Mouse (Mus musculus) right cerebral cortex, postnatal 25 days (tissue): ENCODE measurements around the gene Dio1.

Experiments
- DNase-seq: peaks from one replicate; pipeline ENCODE4 v3.0.0; 2022

The Dio1 gene

DNA sequence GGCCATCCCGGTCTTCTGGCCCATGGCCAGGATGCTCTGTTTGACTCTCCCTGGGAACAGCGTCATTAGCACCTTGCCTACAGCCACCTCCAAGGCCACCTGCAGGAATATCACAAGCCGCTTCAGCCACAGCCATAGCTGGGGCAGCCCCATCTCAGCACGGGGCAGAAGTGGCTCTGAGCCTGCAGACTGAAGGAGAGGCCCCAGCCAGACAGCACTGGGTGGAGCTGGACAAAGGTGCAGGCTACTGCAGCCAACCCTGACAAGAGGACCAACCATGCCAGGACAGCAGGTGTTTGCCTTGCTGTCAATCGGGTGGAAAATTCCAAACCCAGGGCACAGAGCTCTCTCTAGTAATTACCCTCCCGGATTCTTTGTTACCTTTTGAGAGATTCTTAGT lies at the start of gene Dio1:
TSS of gene Dio1 (minus strand) at position 204 of the 400 bp plus-strand sequence.
- no peak for DNase-seq

DNA sequence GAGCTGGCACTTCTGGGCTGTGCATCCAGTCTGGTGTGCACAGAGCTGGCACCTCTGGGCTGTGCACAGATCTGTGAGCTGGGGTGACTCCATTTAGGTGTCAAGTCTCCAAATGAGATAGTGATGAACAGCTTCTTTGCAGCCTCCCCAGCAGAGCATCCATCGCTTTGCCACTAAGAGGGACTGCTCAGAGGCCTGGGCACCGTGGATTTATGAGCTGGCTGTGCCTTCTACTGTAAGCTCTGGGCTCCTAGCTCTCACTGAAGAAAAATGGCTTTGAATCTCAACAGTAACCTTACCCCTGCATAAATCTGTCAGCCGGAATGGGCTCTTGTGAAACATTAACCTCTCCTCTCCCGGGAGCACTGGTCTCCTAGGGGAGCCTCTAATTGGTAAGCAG lies 47.6 kb upstream of the Dio1 start:
- no peak for DNase-seq

- no peak for DNase-seq
Measured at GRCm38 (mm10) chr4:107354126-107354525, 47.2 kb upstream of the Dio1 start.

DNA sequence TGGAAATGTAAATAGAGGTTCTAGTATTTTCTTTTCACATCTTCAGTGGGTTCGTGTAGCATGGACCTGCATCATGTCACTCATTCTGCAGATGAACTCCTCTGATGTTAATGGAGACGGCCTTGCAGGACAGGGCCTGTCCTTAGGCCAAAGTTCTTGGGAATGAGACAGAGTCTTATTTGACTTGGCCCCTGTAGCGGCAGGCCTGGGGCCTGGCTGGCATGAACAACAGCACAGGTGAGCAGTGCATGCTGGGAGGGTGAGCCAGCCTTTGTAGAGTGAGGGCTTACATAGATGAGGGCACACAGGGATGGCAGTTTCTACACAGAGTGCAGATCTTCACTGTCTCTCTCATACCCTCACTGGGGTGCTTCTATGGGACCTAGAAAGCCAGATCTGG lies 46.6 kb upstream of the Dio1 start:
- DNase-seq: no peak

DNA sequence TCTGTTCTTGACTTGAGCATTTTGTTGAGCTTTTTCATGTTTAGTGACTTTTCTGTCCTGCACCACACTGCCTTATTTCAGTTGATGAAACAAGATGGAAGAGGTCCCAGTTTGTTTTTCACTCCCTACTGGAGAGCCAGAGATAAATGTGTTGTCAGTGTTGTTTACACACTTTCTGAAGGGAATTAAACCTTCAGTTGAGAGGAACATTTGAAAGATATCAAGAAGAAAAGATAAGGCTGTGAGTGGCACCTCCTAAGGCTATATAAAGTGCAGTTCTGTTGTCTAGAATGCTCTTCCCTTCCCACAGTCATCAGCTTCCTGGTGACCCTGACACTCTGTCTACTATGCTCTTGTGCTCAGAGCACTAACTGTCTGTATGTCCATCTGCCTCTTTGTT lies 44.4 kb upstream of the Dio1 start:
- no peak for DNase-seq

DNA sequence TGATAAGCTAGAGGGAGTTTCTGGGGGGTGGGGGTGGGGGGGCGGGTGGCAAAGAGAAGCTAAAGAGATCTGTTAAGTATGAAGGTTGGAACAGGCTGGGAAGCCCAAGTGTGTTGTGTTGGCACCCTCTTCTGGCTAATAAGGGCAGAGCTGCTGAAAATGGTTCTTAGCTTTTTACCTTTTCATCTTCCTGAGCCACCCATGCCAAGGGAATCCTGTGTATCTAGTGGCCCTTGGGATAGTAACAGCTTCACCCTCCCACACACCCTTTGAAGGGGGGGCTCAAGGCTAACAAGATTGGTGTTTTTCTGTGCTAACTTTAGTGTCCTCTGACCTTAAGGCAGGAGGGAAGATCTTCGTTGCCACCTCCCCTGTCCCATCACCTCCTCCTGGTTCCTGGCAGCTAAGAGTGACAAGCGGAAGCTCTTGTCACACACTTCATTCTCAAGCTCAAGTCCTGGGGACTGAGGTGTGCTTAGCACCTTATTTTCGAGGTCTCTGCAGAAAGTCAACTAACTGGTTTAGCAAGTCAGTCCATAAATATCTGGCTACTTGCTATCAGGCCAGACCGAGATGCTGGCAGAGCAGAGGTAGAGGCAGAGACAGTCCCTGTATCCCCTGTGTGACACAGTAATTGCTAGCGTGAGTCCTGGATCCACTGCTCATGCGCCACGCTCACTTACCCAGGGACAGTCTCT lies 42.5 kb upstream of the Dio1 start:
- peak; percentile 30 for DNase-seq

- DNase-seq: no peak
Measured at GRCm38 (mm10) chr4:107348529-107349310, 41.8 kb upstream of the Dio1 start.

GRCm38 (mm10) chr4:107347221-107347620 lies 40.3 kb upstream of the Dio1 start:
- no peak for DNase-seq

GRCm38 (mm10) chr4:107344612-107345011 lies 37.6 kb upstream of the Dio1 start:
- DNase-seq: no peak

DNA sequence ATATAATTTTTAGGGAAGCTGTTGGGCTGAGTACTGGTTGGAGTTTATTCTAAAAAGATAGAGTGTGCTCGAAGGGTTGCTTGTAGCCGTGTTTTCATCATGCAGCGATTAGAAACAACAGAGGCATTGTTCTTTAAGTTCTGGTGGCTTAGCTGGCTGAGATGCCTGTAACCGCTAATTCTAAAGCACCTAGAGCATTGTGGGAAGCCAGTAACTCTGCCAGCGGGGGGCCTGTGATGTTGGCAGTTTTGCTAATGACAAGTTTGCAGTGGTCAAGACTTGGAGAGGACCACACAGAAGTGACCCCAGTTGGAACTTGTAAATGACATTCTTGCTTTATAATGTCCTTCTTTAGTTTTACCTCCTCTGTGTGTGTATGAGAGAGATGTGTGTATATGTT lies 34.4 kb upstream of the Dio1 start:
- no peak for DNase-seq

- DNase-seq: no peak
Measured at GRCm38 (mm10) chr4:107337455-107337854, 30.5 kb upstream of the Dio1 start.

DNA sequence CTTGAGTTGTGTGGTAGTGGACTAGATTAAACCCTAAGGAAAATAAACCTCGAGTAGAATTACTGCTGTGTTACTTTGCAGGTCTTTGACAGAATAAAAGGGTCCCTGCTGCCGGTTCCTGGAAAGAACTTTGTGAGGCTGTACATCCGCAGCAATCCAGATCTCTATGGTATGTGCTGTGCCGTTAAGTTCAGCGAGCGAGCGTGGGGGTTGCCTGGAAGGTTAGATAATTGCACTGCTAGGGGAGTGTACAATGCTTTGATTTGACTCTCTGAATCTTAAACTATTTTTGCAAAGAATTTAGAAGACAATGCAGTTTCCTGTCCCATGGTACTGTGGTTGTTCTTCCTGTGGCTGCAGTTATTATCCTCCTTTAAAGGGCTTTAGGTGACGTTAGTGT lies 29.4 kb upstream of the Dio1 start:
- no peak for DNase-seq

DNA sequence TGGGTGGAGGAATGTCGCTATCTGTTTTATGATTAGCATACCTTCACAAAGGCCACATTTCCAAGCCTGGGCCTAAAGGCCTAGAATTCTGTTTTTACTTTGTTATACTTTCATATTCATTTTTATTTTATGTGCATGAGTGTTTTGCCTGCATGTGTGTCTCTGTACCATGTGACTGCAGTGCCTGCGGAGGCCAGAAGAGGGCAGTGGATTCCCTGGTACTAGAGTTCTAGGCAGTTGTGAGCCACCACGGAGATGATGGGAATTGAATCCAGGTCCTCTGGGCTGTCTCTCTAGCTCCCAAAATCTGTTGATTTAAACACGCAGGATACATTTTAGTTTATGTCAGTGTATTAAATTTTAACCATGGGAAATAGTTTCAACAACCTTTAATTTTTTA lies 26.5 kb upstream of the Dio1 start:
- no peak for DNase-seq

DNA sequence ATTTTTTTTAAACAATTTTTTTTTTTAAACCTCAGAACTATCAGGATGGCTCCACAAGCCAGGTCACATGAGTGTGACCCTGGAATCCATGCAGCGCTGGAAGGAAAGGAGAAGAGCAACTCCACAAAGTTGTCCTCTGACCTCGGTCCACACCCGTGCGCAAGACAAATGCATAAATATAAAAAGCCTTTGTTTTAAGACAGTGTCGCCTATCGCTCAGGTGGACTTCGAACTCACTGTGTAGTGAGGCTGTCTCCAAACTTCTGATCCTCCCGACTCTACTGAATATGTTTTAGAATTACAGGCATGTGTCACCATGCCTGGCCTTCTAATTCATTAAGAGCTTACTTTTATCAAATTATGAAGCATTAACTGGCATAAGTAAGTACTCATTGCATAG lies 21.6 kb upstream of the Dio1 start:
- DNase-seq: no peak

DNA sequence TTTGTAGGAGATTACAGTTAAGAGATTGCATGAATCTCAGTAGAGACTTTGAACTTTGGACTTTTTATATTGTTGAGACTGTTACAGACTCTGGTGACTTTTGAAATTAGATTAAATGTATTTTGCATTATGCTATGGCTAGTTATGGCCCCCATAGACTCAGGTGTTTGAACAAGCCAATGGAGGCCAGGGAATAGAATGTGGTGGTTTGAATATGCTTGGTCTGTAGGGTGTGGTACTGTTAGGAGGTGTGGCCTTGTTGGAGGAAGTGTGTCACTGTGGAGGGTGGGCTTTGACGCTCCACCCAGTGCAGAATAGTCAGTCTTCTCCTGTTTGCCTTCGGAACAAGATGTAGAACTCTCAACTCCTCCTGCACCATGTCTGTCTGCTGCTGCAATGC lies 16.1 kb upstream of the Dio1 start:
- no peak for DNase-seq

GRCm38 (mm10) chr4:107321041-107321440 lies 14.1 kb upstream of the Dio1 start:
- no peak for DNase-seq

GRCm38 (mm10) chr4:107318646-107319045 lies 11.7 kb upstream of the Dio1 start:
- DNase-seq: no peak

DNA sequence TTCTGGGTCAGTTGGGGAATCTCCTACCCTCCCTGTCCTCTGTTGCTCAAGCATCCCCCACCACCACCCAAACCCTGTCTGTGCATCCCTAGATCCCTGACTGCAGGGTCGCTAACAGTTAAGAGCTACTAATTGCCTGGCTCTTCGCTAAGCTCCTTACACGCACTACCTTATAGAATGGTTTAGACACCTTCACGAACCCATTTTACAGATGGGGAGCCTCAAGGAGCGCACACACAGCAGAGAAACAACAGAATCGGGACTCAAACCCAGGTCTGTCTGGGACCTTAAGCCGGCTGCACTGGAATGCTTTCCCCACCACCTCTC lies 7.5 kb upstream of the Dio1 start:
- DNase-seq: no peak

DNA sequence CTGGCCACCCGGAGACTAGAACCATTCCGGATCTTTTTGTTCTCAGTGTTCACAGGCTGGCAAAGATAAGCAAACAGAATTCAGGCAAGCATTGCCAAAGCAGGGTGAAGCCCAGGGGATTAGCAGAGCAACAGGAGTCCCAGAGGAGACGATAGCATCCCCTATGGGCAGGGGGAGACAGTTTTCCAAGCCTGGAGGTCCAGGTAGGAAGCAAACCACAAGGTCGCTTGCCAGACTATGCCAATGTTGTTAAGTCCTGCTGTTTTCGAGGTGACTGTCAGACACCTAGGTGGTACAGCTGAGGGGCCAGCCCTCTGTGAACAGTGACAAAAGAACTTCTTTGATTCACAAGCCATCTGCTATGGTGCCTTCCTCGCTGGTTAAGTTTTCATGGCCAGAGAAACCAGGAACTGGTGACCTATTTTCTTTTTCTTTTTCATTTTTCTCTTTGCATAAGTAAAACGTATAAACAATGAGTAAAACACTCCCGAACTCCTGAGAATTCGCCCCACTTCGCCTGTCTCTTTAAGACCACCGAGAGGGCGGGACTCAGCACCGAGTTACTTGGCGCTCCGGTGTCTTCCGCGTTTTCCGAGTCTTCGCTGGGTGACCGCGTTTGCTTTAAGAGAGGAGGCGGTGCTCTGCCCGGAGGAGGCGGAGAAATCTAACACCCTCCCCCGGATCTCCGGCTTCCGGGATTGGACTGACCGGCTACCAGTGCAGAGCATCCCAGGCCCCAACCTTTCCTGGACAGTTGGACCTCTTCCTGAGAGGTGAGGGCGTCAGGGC lies 6.9 kb upstream of the Dio1 start, which contains the start of gene Yipf1:
TSS of gene Yipf1 (plus strand) at position 674 of the 789 bp plus-strand sequence.
- DNase-seq: peak; percentile 87

DNA sequence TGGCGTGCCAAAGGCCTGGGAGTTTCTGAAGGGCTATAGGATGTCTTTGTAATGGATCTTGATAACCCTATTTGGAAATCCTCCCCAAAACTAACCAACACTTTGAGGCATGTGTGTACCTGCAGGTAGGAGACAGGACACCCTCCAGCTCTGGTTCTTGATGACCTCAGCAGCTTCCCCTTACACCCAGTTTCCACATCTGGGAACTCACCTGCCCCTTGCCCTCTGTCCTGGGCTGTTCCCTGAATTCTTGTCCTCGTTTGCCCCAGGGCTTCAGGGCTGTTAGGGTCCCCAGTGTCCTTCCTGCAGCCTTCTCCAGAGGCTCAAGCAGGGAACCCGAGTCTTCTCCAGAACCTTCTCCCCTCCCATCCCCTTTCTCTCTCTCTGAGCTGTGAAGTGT lies 3.4 kb downstream of the Dio1 start:
- no peak for DNase-seq

DNA sequence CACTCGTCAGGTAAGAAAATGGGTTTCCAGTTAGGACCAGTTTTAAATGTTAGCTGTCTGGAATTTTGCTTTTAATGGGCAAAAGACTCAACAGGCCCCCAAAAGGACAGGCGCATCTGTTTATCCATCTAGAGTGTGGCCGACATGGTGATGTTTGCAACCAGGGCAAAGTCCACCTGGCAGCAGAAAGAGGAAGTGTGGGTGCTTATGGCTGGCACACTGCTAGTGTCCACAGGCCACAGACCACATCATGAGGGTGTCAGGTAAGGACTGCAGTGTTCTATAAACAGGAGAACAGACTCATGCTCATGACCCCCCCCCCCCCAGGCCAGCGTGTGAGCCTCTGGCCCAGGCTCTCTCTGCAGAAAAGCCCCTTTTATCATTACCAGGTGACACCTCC lies 4.1 kb downstream of the Dio1 start:
- no peak for DNase-seq

DNA sequence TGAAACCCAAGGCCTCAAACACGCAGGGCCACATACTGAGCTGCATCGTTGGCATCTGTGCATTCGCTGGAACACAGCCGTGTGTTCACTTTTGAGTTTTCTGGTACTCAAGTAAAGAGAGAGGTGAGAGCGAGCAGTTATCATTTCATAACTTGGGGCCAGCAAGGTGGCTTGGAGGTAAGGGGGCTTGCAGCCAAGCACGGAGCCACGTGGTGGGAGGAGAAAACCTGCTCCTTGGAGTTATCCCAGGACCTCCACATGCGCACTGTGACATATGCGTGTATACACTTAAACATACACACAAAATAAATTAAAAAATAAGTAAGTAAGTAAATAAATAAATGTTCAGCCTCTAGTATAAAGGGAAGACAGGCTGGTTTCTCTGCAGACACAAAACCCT lies 4.7 kb downstream of the Dio1 start:
- DNase-seq: no peak

- DNase-seq: no peak
Measured at GRCm38 (mm10) chr4:107300902-107301555, 5.9 kb downstream of the Dio1 start.
